Mouse (Mus musculus): ENCODE data around the gene Tyw3. TPM values are rescaled to one million over a fixed set of nuclear protein-coding genes. Genes with fewer than 3 reads are reported as not detected.

Tyw3 gene
- total and polyA plus RNA-seq, 3 experiments: 46.8 to 70.4 (median 62.5) TPM

- Histone ChIP-seq H3K4me1 (ENCODE audit: control insufficient read depth in 1 of 2, insufficient read depth in 2 of 2) (no peaks in the 10 kb centered on the region), H3K27me3 (replicated peaks) (no peaks in the 10 kb centered on the region), H3K4me2 (ENCODE audit: insufficient read depth, low read depth, poor library complexity, severe bottlenecking) (no peak overlapping the region), H3K4me3 (replicated peaks in 1 of 3; ENCODE audit: low read depth in 2 of 3, low read length in 2 of 3, poor library complexity in 1 of 3) (no peak overlapping the region), H3K79me2 (replicated peaks; ENCODE audit: control insufficient read depth, extremely low read depth, insufficient read depth, poor library complexity, severe bottlenecking) (no peaks in the 10 kb centered on the region), H3K9me3 (replicated peaks; ENCODE audit: low read length) (no peaks in the 10 kb centered on the region), H3K9ac (ENCODE audit: insufficient read depth, low read depth) (no peak overlapping the region), H3K27ac (ENCODE audit: insufficient read depth, low read depth) (no peak overlapping the region), H3K36me3 (replicated peaks in 1 of 2; ENCODE audit: control insufficient read depth in 1 of 2, insufficient read depth in 1 of 2, low read length in 1 of 2) (peaks cover 23 to 85% of the 10 kb centered on the region in 2 experiments)
- dilution Hi-C loops (cut with MboI; ENCODE audit: extremely low pct_ligation_motif_present, extremely low pct_unique_long_range_greater_than_20kb, low sequenced_read_pairs) (no loop called here), in situ Hi-C loops (cut with MboI; ENCODE audit: low pct_ligation_motif_present, low pct_unique_long_range_greater_than_20kb, low sequenced_read_pairs) (no loop called here)
- TF ChIP-seq ZKSCAN1 (IDR thresholded peaks at IDR 0.05; ENCODE audit: borderline replicate concordance, low read depth, low read length): no peak
- TF ChIP-seq ELF1 (IDR thresholded peaks at IDR 0.05; ENCODE audit: low read depth, low read length): no peak
- no peak for TF ChIP-seq MYC (IDR thresholded peaks at IDR 0.05; ENCODE audit: low read depth, low read length)
- TF ChIP-seq HCFC1 (IDR thresholded peaks at IDR 0.05; ENCODE audit: low read depth, low read length): no peak
- no peak for TF ChIP-seq KAT2A (IDR thresholded peaks at IDR 0.05; ENCODE audit: insufficient replicate concordance, low read length)
- no peak for TF ChIP-seq ZNF384 (IDR thresholded peaks at IDR 0.05; ENCODE audit: low read depth, low read length)
- TF ChIP-seq MAX (IDR thresholded peaks at IDR 0.05; ENCODE audit: low read length): no peak
- no peak for TF ChIP-seq RAD21 (IDR thresholded peaks at IDR 0.05; ENCODE audit: low read depth, low read length)
- TF ChIP-seq SMC3 (IDR thresholded peaks at IDR 0.05; ENCODE audit: low read depth, low read length): no peak
- TF ChIP-seq JUND (conservative IDR thresholded peaks at IDR 0.05; ENCODE audit: low read depth, low read length): no peak
- no peak for DNase-seq (ENCODE audit: extremely low read depth)
Measured at GRCm38 (mm10) chr3:154614771-154615170, 17.9 kb upstream of the Tyw3 start.

GRCm38 (mm10) chr3:154611888-154612287, 15.0 kb upstream of the Tyw3 start:
- peak; percentile 48 for DNase-seq (ENCODE audit: extremely low read depth)
- Histone ChIP-seq H3K79me2 (replicated peaks; ENCODE audit: control insufficient read depth, extremely low read depth, insufficient read depth, poor library complexity, severe bottlenecking) (no peaks in the 10 kb centered on the region), H3K4me2 (ENCODE audit: insufficient read depth, low read depth, poor library complexity, severe bottlenecking) (no peak overlapping the region), H3K4me1 (ENCODE audit: control insufficient read depth in 1 of 2, insufficient read depth in 2 of 2) (no peaks in the 10 kb centered on the region), H3K27ac (ENCODE audit: insufficient read depth, low read depth) (no peak overlapping the region), H3K27me3 (replicated peaks) (no peaks in the 10 kb centered on the region), H3K36me3 (replicated peaks in 1 of 2; ENCODE audit: control insufficient read depth in 1 of 2, insufficient read depth in 1 of 2, low read length in 1 of 2) (peaks cover 24 to 77% of the 10 kb centered on the region in 2 experiments), H3K9me3 (replicated peaks; ENCODE audit: low read length) (no peaks in the 10 kb centered on the region), H3K4me3 (replicated peaks in 1 of 3; ENCODE audit: low read depth in 2 of 3, low read length in 2 of 3, poor library complexity in 1 of 3) (no peak overlapping the region), H3K9ac (ENCODE audit: insufficient read depth, low read depth) (no peak overlapping the region)
- TF ChIP-seq CTCF (conservative IDR thresholded peaks at IDR 0.05 in 1 of 2, IDR thresholded peaks at IDR 0.05 in 1 of 2; ENCODE audit: low read depth in 2 of 2, low read length in 2 of 2) (peak in 1 of 2 experiments; percentile 34; a peak in 2 of 4 replicates), JUND (conservative IDR thresholded peaks at IDR 0.05; ENCODE audit: low read depth, low read length) (no peak), SMC3 (IDR thresholded peaks at IDR 0.05; ENCODE audit: low read depth, low read length) (no peak), MYC (IDR thresholded peaks at IDR 0.05; ENCODE audit: low read depth, low read length) (no peak), RAD21 (IDR thresholded peaks at IDR 0.05; ENCODE audit: low read depth, low read length) (peak; percentile 37)
- dilution Hi-C loops (cut with MboI; ENCODE audit: extremely low pct_ligation_motif_present, extremely low pct_unique_long_range_greater_than_20kb, low sequenced_read_pairs): no loop called here
- in situ Hi-C loops (cut with MboI; ENCODE audit: low pct_ligation_motif_present, low pct_unique_long_range_greater_than_20kb, low sequenced_read_pairs): no loop called here

- in situ Hi-C loops (cut with MboI; ENCODE audit: low pct_ligation_motif_present, low pct_unique_long_range_greater_than_20kb, low sequenced_read_pairs): no loop called here
- Histone ChIP-seq H3K4me2 (ENCODE audit: insufficient read depth, low read depth, poor library complexity, severe bottlenecking) (no peak overlapping the region), H3K27me3 (replicated peaks) (no peaks in the 10 kb centered on the region), H3K79me2 (replicated peaks; ENCODE audit: control insufficient read depth, extremely low read depth, insufficient read depth, poor library complexity, severe bottlenecking) (no peaks in the 10 kb centered on the region), H3K27ac (ENCODE audit: insufficient read depth, low read depth) (no peak overlapping the region), H3K4me1 (ENCODE audit: control insufficient read depth in 1 of 2, insufficient read depth in 2 of 2) (no peaks in the 10 kb centered on the region), H3K36me3 (replicated peaks in 1 of 2; ENCODE audit: control insufficient read depth in 1 of 2, insufficient read depth in 1 of 2, low read length in 1 of 2) (peaks cover 25 to 68% of the 10 kb centered on the region in 2 experiments), H3K9ac (ENCODE audit: insufficient read depth, low read depth) (no peak overlapping the region), H3K9me3 (replicated peaks; ENCODE audit: low read length) (no peaks in the 10 kb centered on the region), H3K4me3 (replicated peaks in 1 of 3; ENCODE audit: low read depth in 2 of 3, low read length in 2 of 3, poor library complexity in 1 of 3) (no peak overlapping the region)
- dilution Hi-C loops (cut with MboI; ENCODE audit: extremely low pct_ligation_motif_present, extremely low pct_unique_long_range_greater_than_20kb, low sequenced_read_pairs): no loop called here
- TF ChIP-seq POLR2AphosphoS2 (IDR thresholded peaks at IDR 0.05; ENCODE audit: low read depth, low read length): no peak
- no peak for TF ChIP-seq MAX (IDR thresholded peaks at IDR 0.05; ENCODE audit: low read length)
- TF ChIP-seq MYC (IDR thresholded peaks at IDR 0.05; ENCODE audit: low read depth, low read length): no peak
- TF ChIP-seq NELFE (IDR thresholded peaks at IDR 0.05; ENCODE audit: low read depth, low read length): no peak
- no peak for TF ChIP-seq MAFK (IDR thresholded peaks at IDR 0.05; ENCODE audit: insufficient replicate concordance, low read length)
- TF ChIP-seq ZMIZ1 (IDR thresholded peaks at IDR 0.05; ENCODE audit: low read depth, low read length): no peak
- no peak for TF ChIP-seq HCFC1 (IDR thresholded peaks at IDR 0.05; ENCODE audit: low read depth, low read length)
- no peak for TF ChIP-seq ZC3H11A (IDR thresholded peaks at IDR 0.05; ENCODE audit: low read depth, low read length)
- no peak for TF ChIP-seq ZNF384 (IDR thresholded peaks at IDR 0.05; ENCODE audit: low read depth, low read length)
- TF ChIP-seq CHD2 (IDR thresholded peaks at IDR 0.05; ENCODE audit: low read length): no peak
- TF ChIP-seq TBP (conservative IDR thresholded peaks at IDR 0.05; ENCODE audit: low read depth, low read length): no peak
- TF ChIP-seq MEF2A (IDR thresholded peaks at IDR 0.05; ENCODE audit: borderline replicate concordance, low read depth, low read length): no peak
- DNase-seq (ENCODE audit: extremely low read depth): no peak
Measured at GRCm38 (mm10) chr3:154607896-154608295, 11.0 kb upstream of the Tyw3 start.
